ENCODE assay signal across 10 mouse cellular contexts in the genomic region with DNA sequence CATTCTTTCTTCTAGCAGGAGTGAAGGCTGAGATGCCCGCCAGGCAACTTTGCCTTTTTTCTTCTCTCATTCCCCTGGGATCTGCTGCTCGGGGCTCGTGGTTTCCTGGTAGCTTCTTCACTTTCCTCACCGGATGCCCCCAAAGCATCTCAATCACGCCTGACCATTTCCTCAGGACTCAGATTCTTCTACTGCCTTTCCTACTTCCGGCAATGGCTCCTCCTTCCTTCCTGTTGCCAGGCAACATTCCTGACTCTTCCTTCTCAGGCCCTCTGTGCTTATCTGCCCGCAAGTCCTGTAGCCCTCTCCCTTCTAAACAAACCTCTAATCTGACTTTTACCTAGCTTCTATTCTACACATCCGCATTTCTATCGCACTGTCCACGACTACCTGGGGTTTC.
DNase-seq lines count a peak whose midpoint lies in the region; ATAC-seq and TF ChIP-seq lines count a peak whose summit lies in the region.
"Had no signal": no experiment of that assay in that cellular context is flagged by ENCODE, and none has a peak within 500 bp of the region (broad histone marks: within the 10 kb centered on the region; RNA-seq: fewer than 3 reads in every experiment).

No protein-coding gene starts in this region.

- H3K9ac ChIP-seq in liver, embryonic 13.5 days: no peak overlapping the region
- H3K9ac ChIP-seq in liver, postnatal 0 days (replicated peaks): no peak overlapping the region
- no peak overlapping the region for H3K9ac ChIP-seq in embryonic facial prominence, embryonic 14.5 days (ENCODE audit: low read depth, low read length)
- no peak overlapping the region for H3K9ac ChIP-seq in kidney, embryonic 16.5 days (replicated peaks; ENCODE audit: low read length)
- no peak overlapping the region for H3K9ac ChIP-seq in stomach, embryonic 16.5 days (ENCODE audit: low read length)

- H3K4me2 ChIP-seq in liver, embryonic 13.5 days: no peak overlapping the region
- no peak overlapping the region for H3K4me2 ChIP-seq in liver, postnatal 0 days (ENCODE audit: low read depth, low read length)
- peak overlapping the region; percentile 23 for H3K4me2 ChIP-seq in embryonic facial prominence, embryonic 14.5 days (ENCODE audit: low read depth, low read length)
- peak overlapping the region; percentile 4; the same call in 1 of the 2 replicates for H3K4me2 ChIP-seq in kidney, embryonic 16.5 days (replicated peaks; ENCODE audit: low read depth, low read length)
- no peak overlapping the region for H3K4me2 ChIP-seq in stomach, embryonic 16.5 days (ENCODE audit: low read depth, low read length)

- TF ChIP-seq CTCF in liver, postnatal 0 days (IDR thresholded peaks at IDR 0.05; ENCODE audit: low read depth): no peak

- no peak for TF ChIP-seq EP300 in liver, postnatal 0 days (IDR thresholded peaks at IDR 0.05; ENCODE audit: low read depth)

- H3K9me3 ChIP-seq in liver, embryonic 13.5 days (replicated peaks): no peaks in the 10 kb centered on the region
- no peaks in the 10 kb centered on the region for H3K9me3 ChIP-seq in liver, postnatal 0 days (ENCODE audit: low read length)
- H3K9me3 ChIP-seq in embryonic facial prominence, embryonic 14.5 days (ENCODE audit: control insufficient read depth, low read length): no peaks in the 10 kb centered on the region
- no peaks in the 10 kb centered on the region for H3K9me3 ChIP-seq in kidney, embryonic 16.5 days (ENCODE audit: low read length)
- H3K9me3 ChIP-seq in stomach, embryonic 16.5 days (replicated peaks; ENCODE audit: control insufficient read depth, low read length): no peaks in the 10 kb centered on the region

- no peak overlapping the region for H3K4me3 ChIP-seq in liver, embryonic 13.5 days (replicated peaks)
- no peak overlapping the region for H3K4me3 ChIP-seq in liver, postnatal 0 days (ENCODE audit: low read depth, low read length)
- H3K4me3 ChIP-seq in embryonic facial prominence, embryonic 14.5 days (ENCODE audit: low read depth, low read length): no peak overlapping the region
- H3K4me3 ChIP-seq in kidney, embryonic 16.5 days (ENCODE audit: low read length): no peak overlapping the region
- no peak overlapping the region for H3K4me3 ChIP-seq in stomach, embryonic 16.5 days (replicated peaks; ENCODE audit: low read length)

- no peaks in the 10 kb centered on the region for H3K27me3 ChIP-seq in liver, embryonic 13.5 days
- no peaks in the 10 kb centered on the region for H3K27me3 ChIP-seq in liver, postnatal 0 days (ENCODE audit: insufficient read depth, low read length)
- H3K27me3 ChIP-seq in embryonic facial prominence, embryonic 14.5 days (replicated peaks; ENCODE audit: control insufficient read depth, insufficient read depth, low read length): no peaks in the 10 kb centered on the region
- no peaks in the 10 kb centered on the region for H3K27me3 ChIP-seq in kidney, embryonic 16.5 days (ENCODE audit: insufficient read depth, low read length)
- H3K27me3 ChIP-seq in stomach, embryonic 16.5 days (ENCODE audit: control insufficient read depth, insufficient read depth, low read length): no peaks in the 10 kb centered on the region

- no peak for DNase-seq in liver, embryonic 13.5 days
- DNase-seq in liver, postnatal 0 days: no peak
- DNase-seq in embryonic facial prominence, embryonic 14.5 days (ENCODE audit: low spot score): no peak
- DNase-seq in embryo, embryonic 9.5 days (ENCODE audit: extremely low spot score): no peak
- no peak for DNase-seq in urinary bladder, postnatal 4 days (ENCODE audit: low spot score in 2 of 2)
- DNase-seq: right cerebral cortex, postnatal 4 days had no signal

- peaks cover 25% of the 10 kb centered on the region for H3K4me1 ChIP-seq in liver, embryonic 13.5 days (replicated peaks)
- H3K4me1 ChIP-seq in liver, postnatal 0 days (ENCODE audit: insufficient read depth): peaks cover 7% of the 10 kb centered on the region
- peaks cover 79% of the 10 kb centered on the region for H3K4me1 ChIP-seq in embryonic facial prominence, embryonic 14.5 days (ENCODE audit: control insufficient read depth, insufficient read depth, low read length)
- H3K4me1 ChIP-seq in kidney, embryonic 16.5 days (ENCODE audit: insufficient read depth, low read length): peaks cover 64% of the 10 kb centered on the region
- H3K4me1 ChIP-seq in stomach, embryonic 16.5 days (ENCODE audit: control insufficient read depth, insufficient read depth, low read length): peaks cover 58% of the 10 kb centered on the region

- no peaks in the 10 kb centered on the region for H3K36me3 ChIP-seq in liver, embryonic 13.5 days
- H3K36me3 ChIP-seq in liver, postnatal 0 days (replicated peaks; ENCODE audit: insufficient read depth, low read length): no peaks in the 10 kb centered on the region
- 0 out of 2 replicates have a peak, but pooled peaks cover 3% of the 10 kb centered on the region for H3K36me3 ChIP-seq in embryonic facial prominence, embryonic 14.5 days (ENCODE audit: control insufficient read depth, insufficient read depth, low read length)
- H3K36me3 ChIP-seq in kidney, embryonic 16.5 days (ENCODE audit: insufficient read depth, low read length): no peaks in the 10 kb centered on the region
- no peaks in the 10 kb centered on the region for H3K36me3 ChIP-seq in stomach, embryonic 16.5 days (ENCODE audit: control insufficient read depth, insufficient read depth, low read length)

- H3K27ac ChIP-seq in liver, embryonic 13.5 days: peak overlapping the region; percentile 18; the same call in 1 of the 2 replicates
- no peak overlapping the region for H3K27ac ChIP-seq in liver, postnatal 0 days (ENCODE audit: low read depth)
- peak overlapping the region; percentile 79 for H3K27ac ChIP-seq in embryonic facial prominence, embryonic 14.5 days (replicated peaks; ENCODE audit: low read depth, low read length)
- H3K27ac ChIP-seq in kidney, embryonic 16.5 days (ENCODE audit: low read length): peak overlapping the region; percentile 76
- peak overlapping the region; percentile 54 for H3K27ac ChIP-seq in stomach, embryonic 16.5 days (ENCODE audit: low read length)
- H3K27ac ChIP-seq: macrophage had no signal

- WGBS in liver, embryonic 13.5 days (ENCODE audit: insufficient replicate concordance): 27% methylated on average over 10 of the region's 10 CpGs
- WGBS in liver, postnatal 0 days (ENCODE audit: insufficient replicate concordance): 39% methylated on average over 10 of the region's 10 CpGs
- 55% methylated on average over 10 of the region's 10 CpGs for WGBS in embryonic facial prominence, embryonic 14.5 days
- WGBS in kidney, embryonic 16.5 days: 58% methylated on average over 10 of the region's 10 CpGs
- 61% methylated on average over 10 of the region's 10 CpGs for WGBS in stomach, embryonic 16.5 days

- no peak for ATAC-seq in liver, embryonic 13.5 days (ENCODE audit: low read depth)
- no peak for ATAC-seq in liver, postnatal 0 days
- ATAC-seq in embryonic facial prominence, embryonic 14.5 days (ENCODE audit: low read depth): peak; percentile 17; the same call in 1 of the 2 replicates
- no peak for ATAC-seq in kidney, embryonic 16.5 days (ENCODE audit: low FRiP score, low TSS enrichment)
- 0 out of 2 replicates have a peak, but pooled peaks have one; percentile 6 for ATAC-seq in stomach, embryonic 16.5 days (ENCODE audit: insufficient read depth, low FRiP score)
- ATAC-seq: inflammation-experienced regulatory T-cells, adult 6 months had no signal

Comparison
In these comparisons a context has a peak if more than half of its experiments do, and no peak if none do; other contexts are left out.
1. ATAC-seq: peak in embryonic facial prominence, embryonic 14.5 days (single experiment) and stomach, embryonic 16.5 days (single experiment); none in liver, embryonic 13.5 days (single experiment), liver, postnatal 0 days (single experiment) and kidney, embryonic 16.5 days (single experiment).
2. H3K4me2 ChIP-seq: peak in embryonic facial prominence, embryonic 14.5 days (single experiment) and kidney, embryonic 16.5 days (single experiment); none in liver, embryonic 13.5 days (single experiment), liver, postnatal 0 days (single experiment) and stomach, embryonic 16.5 days (single experiment).